Mouse (Mus musculus): Measurements from ENCODE around the gene Tmem223. TPM values are rescaled to one million over a fixed set of nuclear protein-coding genes. Genes with fewer than 3 reads are reported as not detected.

Gene Tmem223
- polyA plus RNA-seq, 1 experiment from 2014 or later = 194 TPM

GRCm38 (mm10) chr19:8820424-8820956, 49.7 kb downstream of the Tmem223 start:
- Histone ChIP-seq H3K9ac (ENCODE audit: low read depth, low read length) (peak overlapping the region; percentile 98), H3K36me3 (ENCODE audit: control insufficient read depth, insufficient read depth, low read length) (0 out of 2 replicates have a peak, but pooled peaks cover 3% of the 10 kb centered on the region), H3K4me3 (ENCODE audit: low read depth, low read length) (peak overlapping the region; percentile 99), H3K4me2 (replicated peaks; ENCODE audit: low read depth, low read length) (peak overlapping the region; percentile 77), H3K27me3 (ENCODE audit: control insufficient read depth, insufficient read depth, low read length) (no peaks in the 10 kb centered on the region), H3K4me1 (replicated peaks; ENCODE audit: control insufficient read depth, insufficient read depth, low read length) (peaks cover 9% of the 10 kb centered on the region), H3K27ac (ENCODE audit: low read depth, low read length) (peak overlapping the region; percentile 98), H3K9me3 (ENCODE audit: control insufficient read depth, low read length) (no peaks in the 10 kb centered on the region)
- DNase-seq (ENCODE audit: low spot score) (peak; percentile 39), ATAC-seq (ENCODE audit: low FRiP score) (peak; percentile 30)
- 0% methylated on average over 48 of the region's 48 CpGs for WGBS

GRCm38 (mm10) chr19:8821146-8821545, 50.4 kb downstream of the Tmem223 start:
- peak overlapping the region; percentile 77 for H3K4me2 ChIP-seq (replicated peaks; ENCODE audit: low read depth, low read length)
- H3K27me3 ChIP-seq (ENCODE audit: control insufficient read depth, insufficient read depth, low read length) = no peaks in the 10 kb centered on the region
- H3K4me3 ChIP-seq (ENCODE audit: low read depth, low read length) = peak overlapping the region; percentile 99
- no peaks in the 10 kb centered on the region for H3K9me3 ChIP-seq (ENCODE audit: control insufficient read depth, low read length)
- ATAC-seq (ENCODE audit: low FRiP score) = no peak
- H3K27ac ChIP-seq (ENCODE audit: low read depth, low read length) = 0 out of 2 replicates have a peak overlapping the region, but pooled peaks have one; percentile 98
- WGBS = 2% methylated on average over 7 of the region's 7 CpGs
- H3K9ac ChIP-seq (ENCODE audit: low read depth, low read length) = peak overlapping the region; percentile 98
- DNase-seq (ENCODE audit: low spot score) = no peak
- peaks cover 9% of the 10 kb centered on the region for H3K4me1 ChIP-seq (replicated peaks; ENCODE audit: control insufficient read depth, insufficient read depth, low read length)
- 0 out of 2 replicates have a peak, but pooled peaks cover 4% of the 10 kb centered on the region for H3K36me3 ChIP-seq (ENCODE audit: control insufficient read depth, insufficient read depth, low read length)

Other genes with a start within 250 kb of the Tmem223 start
- gene Slc22a8, start 179.7 kb upstream of the Tmem223 start, polyA plus RNA-seq (2014; fragmentation: Nextera tagmentation; extraction: Ambion mirVana) = 0.08 and 0.45 TPM in 2 replicates
- 0.77 and 0.88 TPM in 2 replicates for gene Slc22a6, start 153.0 kb upstream of the Tmem223 start, polyA plus RNA-seq (2014; fragmentation: Nextera tagmentation; extraction: Ambion mirVana)
- gene Chrm1, start 107.2 kb upstream of the Tmem223 start, polyA plus RNA-seq (2014; fragmentation: Nextera tagmentation; extraction: Ambion mirVana) = 0.13 and 0.20 TPM in 2 replicates
- 123 and 136 TPM in 2 replicates for gene Slc3a2, start 47.6 kb upstream of the Tmem223 start, polyA plus RNA-seq (2014; fragmentation: Nextera tagmentation; extraction: Ambion mirVana)
- 83.6 and 87.1 TPM in 2 replicates for gene Wdr74, start 35.2 kb upstream of the Tmem223 start, polyA plus RNA-seq (2014; fragmentation: Nextera tagmentation; extraction: Ambion mirVana)
- gene 1700092M07Rik, start 30.3 kb upstream of the Tmem223 start, polyA plus RNA-seq (2014; fragmentation: Nextera tagmentation; extraction: Ambion mirVana) = 1.6 and 2.6 TPM in 2 replicates
- 100 and 111 TPM in 2 replicates for gene Stx5a, start 29.6 kb upstream of the Tmem223 start, polyA plus RNA-seq (2014; fragmentation: Nextera tagmentation; extraction: Ambion mirVana)
- gene Nxf1, start 13.9 kb upstream of the Tmem223 start, polyA plus RNA-seq (2014; fragmentation: Nextera tagmentation; extraction: Ambion mirVana) = 213 and 224 TPM in 2 replicates
- 46.4 and 50.8 TPM in 2 replicates for gene Tmem179b, start 3.5 kb downstream of the Tmem223 start, polyA plus RNA-seq (2014; fragmentation: Nextera tagmentation; extraction: Ambion mirVana)
- 15.4 and 17.1 TPM in 2 replicates for gene Taf6l, start 15.4 kb downstream of the Tmem223 start, polyA plus RNA-seq (2014; fragmentation: Nextera tagmentation; extraction: Ambion mirVana)
- gene Polr2g, start 27.6 kb downstream of the Tmem223 start, polyA plus RNA-seq (2014; fragmentation: Nextera tagmentation; extraction: Ambion mirVana) = 184 and 194 TPM in 2 replicates
- 5.7 and 7.5 TPM in 2 replicates for gene Zbtb3, start 31.6 kb downstream of the Tmem223 start, polyA plus RNA-seq (2014; fragmentation: Nextera tagmentation; extraction: Ambion mirVana)
- 47.0 and 53.1 TPM in 2 replicates for gene Ttc9c, start 48.3 kb downstream of the Tmem223 start, polyA plus RNA-seq (2014; fragmentation: Nextera tagmentation; extraction: Ambion mirVana)
- gene Hnrnpul2, start 49.0 kb downstream of the Tmem223 start, polyA plus RNA-seq (2014; fragmentation: Nextera tagmentation; extraction: Ambion mirVana) = 7.0 and 10.1 TPM in 2 replicates
- not detected in 2 replicates for gene AC129217.1, start 58.8 kb downstream of the Tmem223 start, polyA plus RNA-seq (2014; fragmentation: Nextera tagmentation; extraction: Ambion mirVana)
- 55.6 and 59.6 TPM in 2 replicates for gene Bscl2, start 66.5 kb downstream of the Tmem223 start, polyA plus RNA-seq (2014; fragmentation: Nextera tagmentation; extraction: Ambion mirVana)
- gene Gng3, start 68.2 kb downstream of the Tmem223 start, polyA plus RNA-seq (2014; fragmentation: Nextera tagmentation; extraction: Ambion mirVana) = 158 TPM in 2 replicates
- gene Lrrn4cl, start 79.8 kb downstream of the Tmem223 start, polyA plus RNA-seq (2014; fragmentation: Nextera tagmentation; extraction: Ambion mirVana) = 0.32 and 0.37 TPM in 2 replicates
- gene Ubxn1, start 100.5 kb downstream of the Tmem223 start, polyA plus RNA-seq (2014; fragmentation: Nextera tagmentation; extraction: Ambion mirVana) = 164 and 180 TPM in 2 replicates
- 56.1 and 57.2 TPM in 2 replicates for gene Uqcc3, start 109.9 kb downstream of the Tmem223 start, polyA plus RNA-seq (2014; fragmentation: Nextera tagmentation; extraction: Ambion mirVana)
- 89.6 and 103 TPM in 2 replicates for gene Lbhd1, start 112.7 kb downstream of the Tmem223 start, polyA plus RNA-seq (2014; fragmentation: Nextera tagmentation; extraction: Ambion mirVana)
- gene Gm49403, start 112.9 kb downstream of the Tmem223 start, polyA plus RNA-seq (2014; fragmentation: Nextera tagmentation; extraction: Ambion mirVana) = not detected in 2 replicates
- 107 and 112 TPM in 2 replicates for gene 1810009A15Rik, start 117.9 kb downstream of the Tmem223 start, polyA plus RNA-seq (2014; fragmentation: Nextera tagmentation; extraction: Ambion mirVana)
- not detected in 2 replicates for gene Gm49416, start 117.9 kb downstream of the Tmem223 start, polyA plus RNA-seq (2014; fragmentation: Nextera tagmentation; extraction: Ambion mirVana)
- 26.1 and 32.1 TPM in 2 replicates for gene Ints5, start 122.0 kb downstream of the Tmem223 start, polyA plus RNA-seq (2014; fragmentation: Nextera tagmentation; extraction: Ambion mirVana)
- 89.8 and 102 TPM in 2 replicates for gene Ganab, start 127.1 kb downstream of the Tmem223 start, polyA plus RNA-seq (2014; fragmentation: Nextera tagmentation; extraction: Ambion mirVana)
- gene B3gat3, start 149.4 kb downstream of the Tmem223 start, polyA plus RNA-seq (2014; fragmentation: Nextera tagmentation; extraction: Ambion mirVana) = 43.5 and 45.8 TPM in 2 replicates
- gene Rom1, start 158.4 kb downstream of the Tmem223 start, polyA plus RNA-seq (2014; fragmentation: Nextera tagmentation; extraction: Ambion mirVana) = 1.0 and 1.1 TPM in 2 replicates
- gene Eml3, start 158.6 kb downstream of the Tmem223 start, polyA plus RNA-seq (2014; fragmentation: Nextera tagmentation; extraction: Ambion mirVana) = 6.5 and 7.8 TPM in 2 replicates
- gene Mta2, start 170.9 kb downstream of the Tmem223 start, polyA plus RNA-seq (2014; fragmentation: Nextera tagmentation; extraction: Ambion mirVana) = 45.6 and 52.3 TPM in 2 replicates
- 23.7 and 27.8 TPM in 2 replicates for gene Tut1, start 182.9 kb downstream of the Tmem223 start, polyA plus RNA-seq (2014; fragmentation: Nextera tagmentation; extraction: Ambion mirVana)
- 462 and 475 TPM in 2 replicates for gene Eef1g, start 196.0 kb downstream of the Tmem223 start, polyA plus RNA-seq (2014; fragmentation: Nextera tagmentation; extraction: Ambion mirVana)
- 6.0 and 14.1 TPM in 2 replicates for gene Ahnak, start 218.3 kb downstream of the Tmem223 start, polyA plus RNA-seq (2014; fragmentation: Nextera tagmentation; extraction: Ambion mirVana)